ENCODE assay signal across 27 mouse cellular contexts in the genomic region with DNA sequence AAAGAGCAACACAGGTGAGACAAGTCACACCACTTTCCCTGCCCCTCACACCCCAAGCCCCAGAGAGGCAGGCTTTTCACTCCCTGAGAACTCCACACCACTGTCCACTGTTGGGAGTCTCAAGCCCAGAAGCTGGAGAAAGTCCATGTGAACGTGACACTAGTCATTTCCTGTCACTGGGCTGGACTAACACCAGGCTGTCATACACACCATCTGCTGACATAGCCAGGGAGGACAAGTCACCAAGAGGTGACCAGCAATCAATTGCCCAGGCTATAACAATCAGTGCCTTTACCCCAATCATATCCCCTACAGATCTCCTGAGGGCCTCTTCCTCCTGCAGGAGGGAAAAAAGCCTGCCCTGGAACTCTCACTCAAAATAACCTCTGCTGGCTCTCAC. TPM values are rescaled to one million over a fixed set of nuclear protein-coding genes. Genes with fewer than 3 reads are reported as not detected.
DNase-seq lines count a peak whose midpoint lies in the region; ATAC-seq and TF ChIP-seq lines count a peak whose summit lies in the region.
"Had no signal": no experiment of that assay in that cellular context is flagged by ENCODE, and none has a peak within 500 bp of the region (broad histone marks: within the 10 kb centered on the region; RNA-seq: fewer than 3 reads in every experiment).

No protein-coding gene starts in this region.

- peaks cover 16% of the 10 kb centered on the region for H3K79me2 ChIP-seq in liver, adult 2 months (ENCODE audit: control insufficient read depth, insufficient read depth, low read length)

- no peak for DNase-seq in heart, embryonic 10.5 days (ENCODE audit: low spot score)
- DNase-seq in heart, adult 11 months, result no peak
- peak; percentile 60 for DNase-seq in liver, adult 2 months (ENCODE audit: extremely low read depth, low read depth, low spot score)
- DNase-seq in liver, result no peak
- DNase-seq in adipocyte (ENCODE audit: low spot score), result peak; percentile 41
- DNase-seq in thymus, postnatal 14 days, result no peak
- no peak for DNase-seq in frontal cortex, postnatal 14 days (ENCODE audit: low spot score in 2 of 2)
- DNase-seq: adrenal gland, postnatal 36 days; cerebellum, adult 9-10 months; gastrocnemius, postnatal 25 days; kidney, adult 9 months; kidney, postnatal 25 days; left cerebral cortex, postnatal 4 days; lung, adult 18-20 months; lung, postnatal 14 days; right cerebral cortex, adult 18-20 months had no signal

- no peak for ATAC-seq in liver, embryonic 15.5 days (ENCODE audit: insufficient read depth)
- ATAC-seq: forebrain, embryonic 14.5 days; inflammation-experienced regulatory T-cells, adult 6 months had no signal

- H3K4me1 ChIP-seq in heart, embryonic 10.5 days, result peaks cover 92% of the 10 kb centered on the region
- peaks cover 46% of the 10 kb centered on the region for H3K4me1 ChIP-seq in liver, adult 2 months (ENCODE audit: control insufficient read depth, insufficient read depth, low read length)
- H3K4me1 ChIP-seq in liver, embryonic 15.5 days (replicated peaks), result peaks cover 94% of the 10 kb centered on the region

- peak overlapping the region; percentile 78; the same call in 1 of the 2 replicates for H3K27ac ChIP-seq in heart, embryonic 10.5 days
- no peak overlapping the region for H3K27ac ChIP-seq in liver, adult 2 months (replicated peaks; ENCODE audit: insufficient read depth, low read depth, low read length)
- H3K27ac ChIP-seq in liver, embryonic 15.5 days (replicated peaks), result peak overlapping the region; percentile 100
- H3K27ac ChIP-seq: heart, embryonic 15.5 days; hindbrain, embryonic 12.5 days had no signal

- TF ChIP-seq POLR2A in liver, adult 2 months (IDR thresholded peaks at IDR 0.05; ENCODE audit: extremely low read depth, insufficient read depth, low read length), result no peak

- no peak for TF ChIP-seq CTCF in liver, adult 2 months (IDR thresholded peaks at IDR 0.05; ENCODE audit: low read depth, low read length)

- no peak overlapping the region for H3K4me3 ChIP-seq in heart, embryonic 10.5 days
- H3K4me3 ChIP-seq in liver, adult 2 months (ENCODE audit: insufficient read depth, low read depth, low read length), result no peak overlapping the region
- peak overlapping the region; percentile 71 for H3K4me3 ChIP-seq in liver, embryonic 15.5 days (replicated peaks)
- H3K4me3 ChIP-seq: heart, embryonic 15.5 days; hindbrain, embryonic 12.5 days had no signal

- no peaks in the 10 kb centered on the region for H3K27me3 ChIP-seq in heart, embryonic 10.5 days (ENCODE audit: insufficient read depth, poor library complexity, severe bottlenecking)
- H3K27me3 ChIP-seq in liver, adult 2 months (ENCODE audit: control insufficient read depth, insufficient read depth, low read length), result no peaks in the 10 kb centered on the region
- H3K27me3 ChIP-seq in liver, embryonic 15.5 days, result no peaks in the 10 kb centered on the region
- H3K27me3 ChIP-seq: heart, embryonic 15.5 days; hindbrain, embryonic 12.5 days had no signal

- H3K4me2 ChIP-seq in liver, embryonic 15.5 days, result peak overlapping the region; percentile 84
- H3K4me2 ChIP-seq: heart, embryonic 15.5 days; hindbrain, embryonic 12.5 days had no signal

- H3K36me3 ChIP-seq in heart, embryonic 10.5 days, result peaks cover 44% of the 10 kb centered on the region
- H3K36me3 ChIP-seq in liver, adult 2 months (ENCODE audit: control insufficient read depth, insufficient read depth, low read length), result peaks cover 11% of the 10 kb centered on the region; the same call in 1 of the 2 replicates
- peaks cover 18% of the 10 kb centered on the region for H3K36me3 ChIP-seq in liver, embryonic 15.5 days (replicated peaks)

- no peaks in the 10 kb centered on the region for H3K9me3 ChIP-seq in heart, embryonic 10.5 days
- no peaks in the 10 kb centered on the region for H3K9me3 ChIP-seq in liver, embryonic 15.5 days (replicated peaks)
- H3K9me3 ChIP-seq: heart, embryonic 15.5 days; hindbrain, embryonic 12.5 days had no signal

- 0 out of 2 replicates have a peak overlapping the region, but pooled peaks have one; percentile 7 for H3K9ac ChIP-seq in liver, adult 2 months (ENCODE audit: low read depth, low read length)
- H3K9ac ChIP-seq in liver, embryonic 15.5 days, result peak overlapping the region; percentile 77

- WGBS in heart, embryonic 10.5 days, result 55% methylated on average over 1 of the region's 1 CpGs
- whole genome bisulfite sequencing in liver, adult 2 months, result 10% methylated on average over 1 of the region's 1 CpGs
- WGBS in liver, embryonic 15.5 days (ENCODE audit: insufficient replicate concordance), result 17% methylated on average over 1 of the region's 1 CpGs

RNA-seq across cellular contexts. Expression of gene Ormdl3, which starts 3.0 kb away (rescaled TPM):
- 56.1 and 61.0 TPM in 2 replicates for polyA plus RNA-seq in heart, embryonic 10.5 days (2016; fragmentation: Nextera tagmentation; extraction: Ambion mirVana)
- total RNA-seq in liver, adult 2 months (2014; rRNA removed), result 48.3 and 62.0 TPM in 2 replicates
- polyA plus RNA-seq in liver, adult 2 months (2012; rRNA removed), result 119 and 166 TPM in 2 replicates
- 40.6 and 45.4 TPM in 2 replicates for polyA plus RNA-seq in liver, embryonic 15.5 days (2015; fragmentation: Nextera tagmentation; extraction: Ambion mirVana)

RNA-seq across cellular contexts. Expression of gene Lrrc3c, which starts 13.9 kb away (rescaled TPM):
- not detected in 2 replicates for polyA plus RNA-seq in heart, embryonic 10.5 days (2016; fragmentation: Nextera tagmentation; extraction: Ambion mirVana)
- not detected in 2 replicates for total RNA-seq in liver, adult 2 months (2014; rRNA removed)
- not detected in 2 replicates for polyA plus RNA-seq in liver, adult 2 months (2012; rRNA removed)
- not detected in 2 replicates for polyA plus RNA-seq in liver, embryonic 15.5 days (2015; fragmentation: Nextera tagmentation; extraction: Ambion mirVana)
- total RNA-seq: adrenal gland, postnatal 36 days; gastrocnemius, postnatal 25 days; left cerebral cortex, adult 18-20 months; left cerebral cortex, postnatal 4 days; megakaryocyte-erythroid progenitor cell, adult 5-6 weeks; monocyte, adult 5-6 weeks had no signal
- polyA plus RNA-seq: cortical plate, adult 2 months; embryonic facial prominence, embryonic 11.5 days; forebrain, embryonic 14.5 days; heart, embryonic 15.5 days; hindbrain, embryonic 12.5 days; inflammation-experienced regulatory T-cells, adult 6 months; neural tube, embryonic 11.5 days had no signal

RNA-seq across cellular contexts. Expression of gene Zpbp2, which starts 33.2 kb away (rescaled TPM):
- polyA plus RNA-seq in heart, embryonic 10.5 days (2016; fragmentation: Nextera tagmentation; extraction: Ambion mirVana), result 0.21 and 0.65 TPM in 2 replicates
- total RNA-seq in liver, adult 2 months (2014; rRNA removed), result 0.28 and 0.94 TPM in 2 replicates
- polyA plus RNA-seq in liver, adult 2 months (2012; rRNA removed), result 0.09 TPM in 1 of 2 replicates, not detected in the other
- 0.62 and 0.79 TPM in 2 replicates for polyA plus RNA-seq in liver, embryonic 15.5 days (2015; fragmentation: Nextera tagmentation; extraction: Ambion mirVana)
- total RNA-seq: gastrocnemius, postnatal 25 days; left cerebral cortex, adult 18-20 months; left cerebral cortex, postnatal 4 days had no signal
- polyA plus RNA-seq: forebrain, embryonic 14.5 days had no signal

RNA-seq across cellular contexts. Expression of gene Ikzf3, which starts 38.3 kb away (rescaled TPM):
- polyA plus RNA-seq in heart, embryonic 10.5 days (2016; fragmentation: Nextera tagmentation; extraction: Ambion mirVana), result 0.04 and 0.22 TPM in 2 replicates
- total RNA-seq in liver, adult 2 months (2014; rRNA removed), result 0.37 and 0.60 TPM in 2 replicates
- 0.82 and 1.1 TPM in 2 replicates for polyA plus RNA-seq in liver, adult 2 months (2012; rRNA removed)
- 0.10 and 0.13 TPM in 2 replicates for polyA plus RNA-seq in liver, embryonic 15.5 days (2015; fragmentation: Nextera tagmentation; extraction: Ambion mirVana)
- polyA plus RNA-seq: forebrain, embryonic 14.5 days; hindbrain, embryonic 12.5 days; neural tube, embryonic 11.5 days had no signal

RNA-seq across cellular contexts. Expression of gene Gm12355, which starts 41.3 kb away (rescaled TPM):
- 0.71 and 1.0 TPM in 2 replicates for polyA plus RNA-seq in heart, embryonic 10.5 days (2016; fragmentation: Nextera tagmentation; extraction: Ambion mirVana)
- total RNA-seq in liver, adult 2 months (2014; rRNA removed), result not detected in 2 replicates
- polyA plus RNA-seq in liver, adult 2 months (2012; rRNA removed), result not detected in 2 replicates
- 0.38 and 0.44 TPM in 2 replicates for polyA plus RNA-seq in liver, embryonic 15.5 days (2015; fragmentation: Nextera tagmentation; extraction: Ambion mirVana)
- total RNA-seq: monocyte, adult 5-6 weeks had no signal

Comparison
In these comparisons a context has a peak if more than half of its experiments do, and no peak if none do; other contexts are left out.
1. DNase-seq: peak in liver, adult 2 months (single experiment) and adipocyte (single experiment); none in heart, embryonic 10.5 days (single experiment), heart, adult 11 months (single experiment), liver (single experiment), thymus, postnatal 14 days (single experiment) and frontal cortex, postnatal 14 days (0 of 2).